Mouse (Mus musculus) spleen, adult 2 months (tissue): ENCODE data around the gene Zc3hav1l. TPM values are rescaled to one million over a fixed set of nuclear protein-coding genes. Genes with fewer than 3 reads are reported as not detected.

Experiments
- DNase-seq, 2 experiments: peaks; one replicate each; pipeline versions ENCODE4 v3.0.0 to v3.0.0-alpha.2; 2012 to 2021; ENCODE audit warnings: low spot score in 2 of 2, low read depth in 1 of 2
- H3K27ac ChIP-seq: fragments of 200-500 bp; 2 replicates; pipeline ENCODE4 v1.5.1; 2012; ENCODE audit warnings: low read length, inconsistent platforms; ENCODE audit not compliant: insufficient read depth
- H3K27me3 ChIP-seq: fragments of 200-500 bp; 2 replicates; pipeline ENCODE4 v1.6.1; 2012; ENCODE audit warnings: mild to moderate bottlenecking, moderate library complexity, low read length, inconsistent platforms; ENCODE audit not compliant: control insufficient read depth, insufficient read depth
- H3K36me3 ChIP-seq: fragments of 200-500 bp; 2 replicates; pipeline ENCODE4 v1.6.1; 2012; ENCODE audit warnings: mild to moderate bottlenecking, low read length, inconsistent platforms; ENCODE audit not compliant: control insufficient read depth, insufficient read depth
- H3K4me1 ChIP-seq: fragments of 200-500 bp; 2 replicates; pipeline ENCODE4 v1.6.1; 2011; ENCODE audit warnings: inconsistent platforms; ENCODE audit not compliant: control insufficient read depth, insufficient read depth, insufficient read length
- H3K4me3 ChIP-seq: fragments of 200-500 bp; 2 replicates; pipeline ENCODE4 v1.5.1; 2011; ENCODE audit warnings: mild to moderate bottlenecking, inconsistent platforms; ENCODE audit not compliant: insufficient read depth, insufficient read length; ENCODE audit errors: extremely low read depth
- CTCF ChIP-seq: fragments of 200-500 bp; IDR thresholded peaks from 2 replicates; pipeline ENCODE4 v1.5.1; 2011; ENCODE audit warnings: mild to moderate bottlenecking, inconsistent platforms; ENCODE audit not compliant: insufficient read depth, insufficient read length, insufficient replicate concordance; ENCODE audit errors: extremely low read depth
- POLR2A ChIP-seq: fragments of 200-500 bp; IDR thresholded peaks from 2 replicates; pipeline ENCODE4 v1.6.1; 2011; ENCODE audit warnings: low read depth, low read length, inconsistent platforms
- WGBS: fragments of 180-500 bp; shearing (Covaris S2); methylation state at CpG from one replicate; pipeline ENCODE4 v1.1.7; 2018; 5-methylcytosine and 5-hydroxymethylcytosine counted together
- polyA plus RNA-seq: library from polyadenylated mRNA; depleted of rRNA; stranded (reverse); fragments of >200 nt; gene quantifications from 2 replicates; pipeline ENCODE4 v1.2.3, GENCODE M21; 2012; rRNA removed

Gene Zc3hav1l
- 1.4 and 1.5 TPM in 2 replicates for polyA plus RNA-seq

DNA sequence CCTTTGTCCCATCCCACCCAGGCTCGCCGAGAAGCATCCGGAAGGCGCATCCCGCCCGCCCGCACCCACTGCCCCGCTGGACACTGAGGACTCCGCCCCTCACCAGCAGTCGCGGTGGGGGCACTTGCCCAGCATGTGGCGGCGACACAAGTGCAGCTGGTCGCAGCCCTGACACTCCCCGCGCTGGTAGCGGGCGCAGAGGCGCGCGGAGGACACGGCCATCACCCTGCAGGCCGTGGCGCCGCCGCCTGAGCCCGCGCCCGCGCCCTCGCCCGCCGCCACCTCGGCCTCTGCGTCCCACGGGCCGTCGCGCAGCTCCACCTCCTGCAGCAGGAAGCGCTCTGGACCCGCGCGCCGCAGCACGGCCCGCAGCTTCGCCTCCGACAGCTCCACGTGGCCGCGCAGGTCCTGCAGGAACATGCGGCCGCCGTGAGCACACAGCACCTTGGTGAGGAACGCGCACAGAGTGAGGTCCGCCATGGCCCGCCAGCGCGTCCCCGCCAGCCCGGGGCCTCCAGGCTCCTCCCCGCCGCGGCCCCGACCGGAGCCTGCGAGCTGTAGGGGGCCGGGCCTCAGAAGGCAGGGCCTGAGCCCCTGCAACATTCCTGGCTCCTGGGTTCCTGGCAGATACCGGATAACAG is at the start of gene Zc3hav1l:
Gene Zc3hav1l, minus strand, starts transcription at position 499 of the 641 bp plus-strand sequence.
- H3K27ac ChIP-seq = no peak within 1 kb of the TSS
- no peaks in the 10 kb centered on the region for H3K36me3 ChIP-seq
- peak in 1 of 2 experiments; percentile 20 for DNase-seq
- peaks cover 10% of the 10 kb centered on the region; the same call in 1 of the 2 replicates for H3K4me1 ChIP-seq
- peaks cover 2% of the 10 kb centered on the region; the same call in 1 of the 2 replicates for H3K27me3 ChIP-seq
- WGBS = under 1% methylated on average over 69 of the region's 70 CpGs
- H3K4me3 ChIP-seq = peak within 1 kb of the TSS; percentile 58
- TF ChIP-seq POLR2A (no peak), CTCF (no peak)

GRCm38 (mm10) chr6:38347875-38348274 is 48.8 kb upstream of the Zc3hav1l start:
- Histone ChIP-seq H3K27ac (no peak overlapping the region), H3K36me3 (no peaks in the 10 kb centered on the region; the same call in none of the 2 replicates), H3K27me3 (no peaks in the 10 kb centered on the region), H3K4me3 (no peak overlapping the region), H3K4me1 (peaks cover 31% of the 10 kb centered on the region)
- no peak for DNase-seq
- 74% methylated on average over 5 of the region's 5 CpGs for WGBS
- TF ChIP-seq POLR2A (no peak), CTCF (no peak)

GRCm38 (mm10) chr6:38345796-38346195 is 46.7 kb upstream of the Zc3hav1l start:
- WGBS = 38% methylated on average over 7 of the region's 7 CpGs
- TF ChIP-seq CTCF (no peak), POLR2A (no peak)
- Histone ChIP-seq H3K36me3 (peaks cover 1% of the 10 kb centered on the region), H3K27ac (peak overlapping the region; percentile 34), H3K4me3 (no peak overlapping the region), H3K27me3 (no peaks in the 10 kb centered on the region), H3K4me1 (peaks cover 35% of the 10 kb centered on the region)
- DNase-seq = peak in 1 of 2 experiments; percentile 30

- peaks cover 14% of the 10 kb centered on the region for H3K36me3 ChIP-seq
- no peaks in the 10 kb centered on the region for H3K27me3 ChIP-seq
- TF ChIP-seq POLR2A = no peak
- no peak for TF ChIP-seq CTCF
- peak overlapping the region; percentile 83 for H3K27ac ChIP-seq
- WGBS = 62% methylated on average over 7 of the region's 7 CpGs
- H3K4me3 ChIP-seq = no peak overlapping the region
- H3K4me1 ChIP-seq = peaks cover 26% of the 10 kb centered on the region
- no peak for DNase-seq
Observed at GRCm38 (mm10) chr6:38344006-38344670, 45.1 kb upstream of the Zc3hav1l start.

GRCm38 (mm10) chr6:38343581-38343980 is 44.5 kb upstream of the Zc3hav1l start:
- Histone ChIP-seq H3K27me3 (no peaks in the 10 kb centered on the region), H3K4me1 (peaks cover 23% of the 10 kb centered on the region), H3K27ac (peak overlapping the region; percentile 78), H3K4me3 (no peak overlapping the region), H3K36me3 (peaks cover 17% of the 10 kb centered on the region)
- no peak for TF ChIP-seq CTCF
- no peak for TF ChIP-seq POLR2A
- 29% methylated on average over 3 of the region's 3 CpGs for WGBS
- DNase-seq = no peak

GRCm38 (mm10) chr6:38342666-38342992 is 43.6 kb upstream of the Zc3hav1l start:
- peak overlapping the region; percentile 88 for H3K27ac ChIP-seq
- WGBS = 16% methylated on average over 8 of the region's 8 CpGs
- peaks cover 24% of the 10 kb centered on the region for H3K36me3 ChIP-seq
- DNase-seq = no peak
- peak overlapping the region; percentile 57; the same call in 1 of the 2 replicates for H3K4me3 ChIP-seq
- H3K4me1 ChIP-seq = peaks cover 23% of the 10 kb centered on the region; the same call in 1 of the 2 replicates
- TF ChIP-seq CTCF (no peak), POLR2A (no peak)
- H3K27me3 ChIP-seq = no peaks in the 10 kb centered on the region
